Mouse (Mus musculus) intestine, embryonic 14.5 days (tissue): ENCODE results near the gene Mlxipl. TPM values are rescaled to one million over a fixed set of nuclear protein-coding genes. Genes with fewer than 3 reads are reported as not detected.

ENCODE experiments used
- ATAC-seq: fragments of 200-750 bp; cut with Nextera tagmentation; replicated peaks from 2 replicates; pipeline ENCODE4 v1.8.0; 2017; ENCODE audit warnings: low read depth, moderate number of reproducible peaks, moderate TSS enrichment, moderate library complexity; ENCODE audit not compliant: low FRiP score, low TSS enrichment
- DNase-seq: peaks from one replicate; pipeline ENCODE4 v3.0.0-alpha.2; 2018; ENCODE audit warnings: low spot score
- H3K27ac ChIP-seq: fragments of 300-500 bp; sonication (generic); 2 replicates; pipeline ENCODE4 v1.5.1; 2014; ENCODE audit warnings: low read depth, mild to moderate bottlenecking, control low read depth
- H3K27me3 ChIP-seq: fragments of 300-500 bp; sonication (generic); replicated peaks from 2 replicates; pipeline ENCODE4 v1.6.1; 2014; ENCODE audit warnings: low read length, control low read depth; ENCODE audit not compliant: control insufficient read depth, insufficient read depth
- H3K36me3 ChIP-seq: fragments of 300-500 bp; sonication (generic); 2 replicates; pipeline ENCODE4 v1.6.1; 2014; ENCODE audit warnings: low read length, control low read depth; ENCODE audit not compliant: control insufficient read depth, insufficient read depth
- H3K4me1 ChIP-seq: fragments of 300-500 bp; sonication (generic); replicated peaks from 2 replicates; pipeline ENCODE4 v1.6.1; 2014; ENCODE audit warnings: low read length, control low read depth, mixed read lengths; ENCODE audit not compliant: control insufficient read depth, insufficient read depth
- H3K4me2 ChIP-seq: fragments of 300-500 bp; sonication (generic); 2 replicates; pipeline ENCODE4 v1.6.1; 2014; ENCODE audit warnings: low read length
- H3K4me3 ChIP-seq: fragments of 300-500 bp; sonication (generic); 2 replicates; pipeline ENCODE4 v1.5.1; 2014; ENCODE audit warnings: low read depth, low read length, control low read depth, mixed read lengths
- H3K9ac ChIP-seq: fragments of 300-500 bp; sonication (generic); 2 replicates; pipeline ENCODE4 v1.6.1; 2014; ENCODE audit warnings: mild to moderate bottlenecking, low read length
- H3K9me3 ChIP-seq: fragments of 300-500 bp; sonication (generic); 2 replicates; pipeline ENCODE4 v1.6.1; 2016; ENCODE audit warnings: low read length, control low read depth; ENCODE audit not compliant: control insufficient read depth
- WGBS: fragments of 180-500 bp; shearing (Covaris S2); extraction: QIAGEN DNeasy Blood & Tissue Kit; methylation state at CpG from one replicate; pipeline ENCODE4 v1.1.7; 2014; 5-methylcytosine and 5-hydroxymethylcytosine counted together
- polyA plus RNA-seq: library from polyadenylated mRNA; unstranded; fragments of >200 nt; fragmentation: Nextera tagmentation; extraction: Ambion mirVana; gene quantifications from 2 replicates; pipeline ENCODE4 v1.2.1, GENCODE M21; 2014

The Mlxipl gene
- polyA plus RNA-seq, 1 experiment from 2014 or later: 6.4 TPM

- DNase-seq (no peak), ATAC-seq (no peak)
- Histone ChIP-seq H3K9ac (no peak overlapping the region), H3K27ac (no peak overlapping the region), H3K4me2 (no peak overlapping the region), H3K36me3 (peaks cover 50% of the 10 kb centered on the region), H3K4me3 (no peak overlapping the region), H3K4me1 (no peaks in the 10 kb centered on the region), H3K27me3 (no peaks in the 10 kb centered on the region), H3K9me3 (no peaks in the 10 kb centered on the region)
- 94% methylated on average over 8 of the region's 8 CpGs for WGBS
These were observed 72.7 kb downstream of the Mlxipl start for GRCm38 (mm10) chr5:135162361-135162760.

- no peak overlapping the region for H3K4me3 ChIP-seq
- no peak for ATAC-seq
- peaks cover 46% of the 10 kb centered on the region for H3K36me3 ChIP-seq
- H3K27me3 ChIP-seq: no peaks in the 10 kb centered on the region
- no peak overlapping the region for H3K4me2 ChIP-seq
- no peak overlapping the region for H3K27ac ChIP-seq
- 84% methylated on average over 6 of the region's 6 CpGs for WGBS
- no peak overlapping the region for H3K9ac ChIP-seq
- no peaks in the 10 kb centered on the region for H3K4me1 ChIP-seq
- H3K9me3 ChIP-seq: no peaks in the 10 kb centered on the region
- no peak for DNase-seq
These were observed 73.1 kb downstream of the Mlxipl start for GRCm38 (mm10) chr5:135162821-135163220.

GRCm38 (mm10) chr5:135166909-135167308 lies 77.2 kb downstream of the Mlxipl start:
- no peak overlapping the region for H3K9ac ChIP-seq
- H3K9me3 ChIP-seq: no peaks in the 10 kb centered on the region
- DNase-seq: no peak
- ATAC-seq: no peak
- H3K36me3 ChIP-seq: peaks cover 28% of the 10 kb centered on the region
- H3K4me3 ChIP-seq: no peak overlapping the region
- H3K4me2 ChIP-seq: no peak overlapping the region
- H3K27ac ChIP-seq: no peak overlapping the region
- no peaks in the 10 kb centered on the region for H3K27me3 ChIP-seq
- WGBS: 66% methylated on average over 4 of the region's 4 CpGs
- H3K4me1 ChIP-seq: peaks cover 5% of the 10 kb centered on the region; the same call in 1 of the 2 replicates

GRCm38 (mm10) chr5:135167469-135167868 lies 77.8 kb downstream of the Mlxipl start:
- Histone ChIP-seq H3K9ac (no peak overlapping the region), H3K4me3 (no peak overlapping the region), H3K4me1 (peaks cover 5% of the 10 kb centered on the region; the same call in 1 of the 2 replicates), H3K36me3 (peaks cover 28% of the 10 kb centered on the region), H3K27ac (peak overlapping the region; percentile 99; the same call in 1 of the 2 replicates), H3K4me2 (peak overlapping the region; percentile 55; the same call in 1 of the 2 replicates), H3K9me3 (no peaks in the 10 kb centered on the region), H3K27me3 (no peaks in the 10 kb centered on the region)
- DNase-seq: no peak
- WGBS: 91% methylated on average over 4 of the region's 4 CpGs
- no peak for ATAC-seq

- peaks cover 33% of the 10 kb centered on the region for H3K36me3 ChIP-seq
- DNase-seq (peak; percentile 96), ATAC-seq (peak; percentile 97)
- H3K4me1 ChIP-seq: peaks cover 5% of the 10 kb centered on the region; the same call in 1 of the 2 replicates
- peak within 1 kb of the TSS; percentile 95 for H3K4me2 ChIP-seq
- peak within 1 kb of the TSS; percentile 71 for H3K4me3 ChIP-seq
- 3% methylated on average over 90 of the region's 95 CpGs for WGBS
- no peaks in the 10 kb centered on the region for H3K27me3 ChIP-seq
- H3K9ac ChIP-seq: peak within 1 kb of the TSS; percentile 90
- no peaks in the 10 kb centered on the region for H3K9me3 ChIP-seq
- peak within 1 kb of the TSS; percentile 99 for H3K27ac ChIP-seq
These were observed 78.7 kb downstream of the Mlxipl start, which contains the start of gene Bcl7b for GRCm38 (mm10) chr5:135168063-135169062. Gene Bcl7b, plus strand, starts transcription at chr5:135168283.

- H3K27ac ChIP-seq: peak overlapping the region; percentile 99
- peak overlapping the region; percentile 71 for H3K4me3 ChIP-seq
- no peaks in the 10 kb centered on the region for H3K27me3 ChIP-seq
- peak overlapping the region; percentile 95 for H3K4me2 ChIP-seq
- peaks cover 5% of the 10 kb centered on the region; the same call in 1 of the 2 replicates for H3K4me1 ChIP-seq
- H3K36me3 ChIP-seq: peaks cover 44% of the 10 kb centered on the region
- 88% methylated on average over 5 of the region's 5 CpGs for WGBS
- H3K9ac ChIP-seq: peak overlapping the region; percentile 90
- DNase-seq (no peak), ATAC-seq (no peak)
- no peaks in the 10 kb centered on the region for H3K9me3 ChIP-seq
These were observed 79.8 kb downstream of the Mlxipl start for GRCm38 (mm10) chr5:135169479-135169878.

GRCm38 (mm10) chr5:135171688-135172220 lies 82.1 kb downstream of the Mlxipl start:
- H3K27ac ChIP-seq: no peak overlapping the region
- WGBS: 93% methylated on average over 6 of the region's 6 CpGs
- no peaks in the 10 kb centered on the region for H3K9me3 ChIP-seq
- no peaks in the 10 kb centered on the region for H3K27me3 ChIP-seq
- no peak for DNase-seq
- peaks cover 5% of the 10 kb centered on the region; the same call in 1 of the 2 replicates for H3K4me1 ChIP-seq
- no peak overlapping the region for H3K9ac ChIP-seq
- no peak for ATAC-seq
- peaks cover 59% of the 10 kb centered on the region for H3K36me3 ChIP-seq
- H3K4me3 ChIP-seq: no peak overlapping the region
- H3K4me2 ChIP-seq: no peak overlapping the region

GRCm38 (mm10) chr5:135172986-135173385 lies 83.3 kb downstream of the Mlxipl start:
- H3K27me3 ChIP-seq: no peaks in the 10 kb centered on the region
- H3K4me1 ChIP-seq: peaks cover 5% of the 10 kb centered on the region; the same call in 1 of the 2 replicates
- 92% methylated on average over 5 of the region's 5 CpGs for WGBS
- ATAC-seq (no peak), DNase-seq (no peak)
- H3K9me3 ChIP-seq: no peaks in the 10 kb centered on the region
- H3K36me3 ChIP-seq: peaks cover 71% of the 10 kb centered on the region
- H3K4me2 ChIP-seq: no peak overlapping the region
- no peak overlapping the region for H3K9ac ChIP-seq
- no peak overlapping the region for H3K4me3 ChIP-seq
- no peak overlapping the region for H3K27ac ChIP-seq
